Mouse (Mus musculus) brain, embryonic 14.5 days (tissue): ENCODE measurements around the gene Efs.

ENCODE experiments used
- CTCF ChIP-seq: fragments of 200-500 bp; IDR thresholded peaks from 2 replicates; pipeline ENCODE4 v1.5.1; 2012; ENCODE audit warnings: inconsistent platforms, mild to moderate bottlenecking, moderate library complexity, borderline replicate concordance; ENCODE audit not compliant: insufficient read depth, insufficient read length; ENCODE audit errors: extremely low read depth
- POLR2A ChIP-seq: fragments of 200-500 bp; IDR thresholded peaks from 2 replicates; pipeline ENCODE4 v1.6.1; 2012; ENCODE audit warnings: mild to moderate bottlenecking, inconsistent platforms, borderline replicate concordance; ENCODE audit not compliant: poor library complexity, insufficient read depth, insufficient read length, severe bottlenecking; ENCODE audit errors: extremely low read depth

GRCm38 (mm10) chr14:54950493-54950892, 24.6 kb upstream of the Efs start:
- no peak for TF ChIP-seq POLR2A
- TF ChIP-seq CTCF = no peak
